Mouse (Mus musculus): ENCODE measurements around the gene Ipo8. TPM values are rescaled to one million over a fixed set of nuclear protein-coding genes. Genes with fewer than 3 reads are reported as not detected.

The Ipo8 gene
- total RNA-seq, 2 experiments from 2014 or later = 18.2 to 18.6 TPM

GRCm38 (mm10) chr6:148761475-148761874 is 69.8 kb downstream of the Ipo8 start:
- DNase-seq = no peak

DNA sequence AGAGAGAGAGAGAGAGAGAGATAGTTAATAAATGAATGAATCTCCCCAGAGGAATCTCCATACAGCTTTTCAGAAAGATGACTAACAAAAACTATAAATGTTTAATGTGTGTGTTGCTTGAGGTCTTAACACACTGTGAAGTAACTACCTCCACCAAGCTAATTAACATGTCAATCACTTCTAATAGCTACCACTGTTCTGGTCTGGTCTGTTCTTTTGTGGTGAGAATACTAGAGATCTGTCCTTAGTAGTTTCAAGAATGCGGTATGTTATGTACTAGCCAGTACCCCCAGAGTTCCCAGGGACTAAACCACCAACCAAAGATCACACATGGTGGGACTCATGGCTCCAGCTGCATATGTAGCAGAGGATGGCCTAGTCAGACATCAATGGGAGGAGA is 74.7 kb downstream of the Ipo8 start:
- DNase-seq = no peak

GRCm38 (mm10) chr6:148751400-148751799 is 79.9 kb downstream of the Ipo8 start:
- DNase-seq = no peak

GRCm38 (mm10) chr6:148750183-148750582 is 81.1 kb downstream of the Ipo8 start:
- DNase-seq = no peak

- no peak for DNase-seq
Observed at GRCm38 (mm10) chr6:148740521-148741226, 90.6 kb downstream of the Ipo8 start.

DNA sequence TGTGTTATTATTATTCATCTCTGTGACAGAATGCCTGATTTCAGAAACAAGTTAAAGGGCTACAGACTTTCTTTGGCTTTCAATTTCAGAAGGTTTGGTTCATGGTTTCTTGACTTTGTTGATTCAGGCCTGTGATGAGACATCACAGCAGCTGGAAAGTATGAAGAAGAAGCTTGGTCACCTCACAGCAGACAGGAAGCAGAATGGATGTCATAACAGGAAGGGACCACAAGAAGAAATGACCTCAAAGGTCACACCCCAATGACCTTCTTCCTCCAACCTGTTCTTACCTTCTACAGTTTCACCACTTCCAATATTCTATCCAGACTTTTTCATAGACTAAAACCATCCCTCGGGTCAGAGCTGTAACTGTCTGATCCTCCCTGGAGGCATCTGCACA is 94.9 kb downstream of the Ipo8 start:
- no peak for DNase-seq

DNA sequence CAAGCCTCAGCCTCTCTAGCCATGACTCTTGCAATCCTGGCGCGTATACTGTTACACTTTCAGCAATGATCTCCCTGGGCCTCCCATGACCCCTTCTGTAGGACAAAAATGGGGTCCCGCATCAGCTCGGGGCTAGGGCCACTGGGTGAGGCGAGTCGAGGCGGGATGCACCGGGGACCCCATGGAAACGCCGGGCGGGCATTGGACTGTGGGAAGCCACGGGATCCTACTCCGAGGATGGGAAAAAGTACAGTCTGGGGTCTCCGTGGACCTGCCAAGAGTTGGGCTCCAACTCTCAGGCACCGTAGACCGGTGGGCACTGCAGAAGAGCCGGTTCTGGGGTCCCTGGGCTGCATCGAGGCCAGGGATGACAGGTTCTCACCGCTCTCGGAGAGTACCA is 97.3 kb downstream of the Ipo8 start:
- DNase-seq = no peak

DNA sequence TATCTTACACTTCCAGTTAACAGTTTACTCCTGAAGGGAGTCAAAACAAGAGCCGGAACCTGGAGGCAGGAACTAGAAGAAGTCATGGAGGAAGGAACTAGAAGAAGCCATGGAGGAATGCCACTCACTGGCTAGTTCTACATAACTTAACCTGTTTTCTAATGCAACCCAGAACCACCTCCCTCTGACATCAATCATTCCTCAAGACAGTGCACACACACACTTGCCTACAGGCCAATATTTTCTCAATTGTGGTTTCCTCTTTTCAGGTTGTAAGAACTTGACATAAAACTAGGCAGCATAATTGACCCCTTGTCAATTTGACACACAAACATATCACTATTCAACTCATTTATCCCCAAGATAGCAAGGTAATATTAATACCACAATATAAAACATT is 98.3 kb downstream of the Ipo8 start:
- no peak for DNase-seq

- DNase-seq = no peak
Observed at GRCm38 (mm10) chr6:148728571-148728970, 102.7 kb downstream of the Ipo8 start.

DNA sequence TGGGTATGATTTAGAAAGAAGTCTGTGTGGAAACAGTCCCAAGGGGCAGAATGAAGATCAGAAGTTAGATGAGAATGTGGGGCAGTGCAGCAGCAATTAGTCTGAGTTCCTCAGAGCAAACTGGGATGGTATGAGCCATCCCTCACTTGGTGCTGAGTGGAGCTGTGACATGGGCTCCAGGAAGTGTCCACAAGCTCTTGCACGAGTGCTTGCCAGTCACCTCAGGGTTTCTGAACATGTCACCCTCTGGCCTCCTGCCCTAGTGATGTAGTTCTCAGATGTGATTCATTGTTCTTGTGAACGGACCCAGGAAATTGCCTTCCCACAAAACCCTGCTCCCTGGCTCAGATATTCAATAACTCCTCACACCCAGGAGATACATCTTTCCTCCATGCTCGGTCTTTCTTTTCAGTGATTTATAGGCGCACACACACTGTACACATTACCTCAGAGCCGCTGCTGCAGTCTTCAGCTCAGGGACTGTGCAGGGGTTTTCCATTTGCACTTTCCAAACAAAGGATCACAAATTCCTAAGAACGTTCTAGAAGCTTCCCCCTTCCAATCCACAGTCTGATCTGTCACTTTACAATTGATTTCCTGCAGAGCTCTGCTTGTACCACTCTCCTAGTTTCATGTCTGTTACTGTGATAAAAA is 103.3 kb downstream of the Ipo8 start:
- DNase-seq = no peak

DNA sequence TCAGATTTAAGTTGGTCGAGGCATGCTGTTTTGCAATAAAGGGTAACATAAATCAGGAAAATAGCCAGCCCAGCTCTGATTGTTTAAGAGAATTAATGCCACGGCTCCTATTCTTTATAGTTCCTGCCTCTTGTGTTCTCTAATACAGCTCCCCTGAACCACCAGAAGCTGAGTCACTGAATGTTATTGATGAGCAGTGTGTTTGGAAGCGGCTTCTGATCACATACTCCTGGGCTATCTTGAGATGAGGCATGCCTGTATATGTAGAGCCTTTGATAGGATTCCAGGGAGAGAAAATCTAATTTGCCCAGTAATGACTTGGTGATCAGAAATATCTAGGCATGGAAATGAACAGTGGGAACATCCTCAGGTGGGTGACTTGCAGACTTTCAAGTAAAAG is 106.8 kb downstream of the Ipo8 start:
- DNase-seq = no peak

Other genes with a start within 250 kb of the Ipo8 start
- 1 to 10 TPM; 3.4 to 4.2 TPM for gene Caprin2, start 64.8 kb upstream of the Ipo8 start, total RNA-seq (2021)
- gene Sinhcaf, start 115.0 kb upstream of the Ipo8 start, total RNA-seq (2021) = 1 to 10 TPM in 1 of 2 experiments, under 1 TPM in 1; 0.95 to 2.7 TPM

Data from gastrocnemius, postnatal 25 days (tissue).